Mouse (Mus musculus): Measurements from ENCODE around the gene Mboat2. TPM values are rescaled to one million over a fixed set of nuclear protein-coding genes. Genes with fewer than 3 reads are reported as not detected.

The Mboat2 gene
- polyA plus RNA-seq, 1 experiment from 2014 or later: 49.0 TPM

GRCm38 (mm10) chr12:24933206-24933775, 102.6 kb downstream of the Mboat2 start:
- 84% methylated on average over 1 of the region's 1 CpGs for WGBS
- ATAC-seq (ENCODE audit: insufficient number of reproducible peaks, insufficient read depth, low FRiP score, low read depth): no peak
- no peaks in the 10 kb centered on the region for H3K9me3 ChIP-seq (ENCODE audit: control insufficient read depth, low read depth, low read length)

GRCm38 (mm10) chr12:24933996-24934395, 103.3 kb downstream of the Mboat2 start:
- Histone ChIP-seq H3K9ac (replicated peaks; ENCODE audit: low read depth, low read length) (no peak overlapping the region), H3K27ac (ENCODE audit: low read length) (no peak overlapping the region), H3K27me3 (ENCODE audit: control insufficient read depth, insufficient read depth, low read length) (no peaks in the 10 kb centered on the region), H3K36me3 (ENCODE audit: control insufficient read depth, insufficient read depth, low read length) (no peaks in the 10 kb centered on the region), H3K4me1 (ENCODE audit: control insufficient read depth, insufficient read depth, low read length) (no peaks in the 10 kb centered on the region), H3K4me2 (replicated peaks; ENCODE audit: low read depth, low read length) (no peak overlapping the region), H3K9me3 (ENCODE audit: control insufficient read depth, low read depth, low read length) (no peaks in the 10 kb centered on the region), H3K4me3 (ENCODE audit: low read depth, low read length) (no peak overlapping the region)
- no peak for ATAC-seq (ENCODE audit: insufficient number of reproducible peaks, insufficient read depth, low FRiP score, low read depth)
- WGBS: 83% methylated on average over 3 of the region's 3 CpGs

More at GRCm38 (mm10) chr12:24933206-24933775, 102.6 kb downstream of the Mboat2 start:
- no peaks in the 10 kb centered on the region for H3K27me3 ChIP-seq (ENCODE audit: control insufficient read depth, insufficient read depth, low read length)
- no peaks in the 10 kb centered on the region; the same call in 1 of the 2 replicates for H3K36me3 ChIP-seq (ENCODE audit: control insufficient read depth, insufficient read depth, low read length)
- no peak overlapping the region for H3K27ac ChIP-seq (ENCODE audit: low read length)
- H3K9ac ChIP-seq (replicated peaks; ENCODE audit: low read depth, low read length): no peak overlapping the region
- no peak overlapping the region for H3K4me2 ChIP-seq (replicated peaks; ENCODE audit: low read depth, low read length)
- 0 out of 2 replicates have a peak, but pooled peaks cover 5% of the 10 kb centered on the region for H3K4me1 ChIP-seq (ENCODE audit: control insufficient read depth, insufficient read depth, low read length)
- no peak overlapping the region for H3K4me3 ChIP-seq (ENCODE audit: low read depth, low read length)

- WGBS: 41% methylated on average over 1 of the region's 1 CpGs
- no peak overlapping the region for H3K4me3 ChIP-seq (ENCODE audit: low read depth, low read length)
- no peaks in the 10 kb centered on the region for H3K27me3 ChIP-seq (ENCODE audit: control insufficient read depth, insufficient read depth, low read length)
- H3K9ac ChIP-seq (replicated peaks; ENCODE audit: low read depth, low read length): no peak overlapping the region
- no peak overlapping the region for H3K4me2 ChIP-seq (replicated peaks; ENCODE audit: low read depth, low read length)
- no peak overlapping the region for H3K27ac ChIP-seq (ENCODE audit: low read length)
- peaks cover 5% of the 10 kb centered on the region for H3K36me3 ChIP-seq (ENCODE audit: control insufficient read depth, insufficient read depth, low read length)
- no peaks in the 10 kb centered on the region for H3K9me3 ChIP-seq (ENCODE audit: control insufficient read depth, low read depth, low read length)
- H3K4me1 ChIP-seq (ENCODE audit: control insufficient read depth, insufficient read depth, low read length): no peaks in the 10 kb centered on the region
- ATAC-seq (ENCODE audit: insufficient number of reproducible peaks, insufficient read depth, low FRiP score, low read depth): no peak
Measured at GRCm38 (mm10) chr12:24936281-24936680, 105.6 kb downstream of the Mboat2 start.

- no peak overlapping the region for H3K4me3 ChIP-seq (ENCODE audit: low read depth, low read length)
- H3K27ac ChIP-seq (ENCODE audit: low read length): no peak overlapping the region
- WGBS: 94% methylated on average over 8 of the region's 8 CpGs
- ATAC-seq (ENCODE audit: insufficient number of reproducible peaks, insufficient read depth, low FRiP score, low read depth): no peak
- no peak overlapping the region for H3K4me2 ChIP-seq (replicated peaks; ENCODE audit: low read depth, low read length)
- no peaks in the 10 kb centered on the region for H3K27me3 ChIP-seq (ENCODE audit: control insufficient read depth, insufficient read depth, low read length)
- H3K36me3 ChIP-seq (ENCODE audit: control insufficient read depth, insufficient read depth, low read length): peaks cover 12% of the 10 kb centered on the region
- no peaks in the 10 kb centered on the region for H3K9me3 ChIP-seq (ENCODE audit: control insufficient read depth, low read depth, low read length)
- H3K4me1 ChIP-seq (ENCODE audit: control insufficient read depth, insufficient read depth, low read length): no peaks in the 10 kb centered on the region
- H3K9ac ChIP-seq (replicated peaks; ENCODE audit: low read depth, low read length): no peak overlapping the region
Measured at GRCm38 (mm10) chr12:24939372-24939771, 108.7 kb downstream of the Mboat2 start.

- no peaks in the 10 kb centered on the region for H3K27me3 ChIP-seq (ENCODE audit: control insufficient read depth, insufficient read depth, low read length)
- no peak overlapping the region for H3K9ac ChIP-seq (replicated peaks; ENCODE audit: low read depth, low read length)
- H3K4me2 ChIP-seq (replicated peaks; ENCODE audit: low read depth, low read length): no peak overlapping the region
- 82% methylated on average over 9 of the region's 9 CpGs for WGBS
- no peaks in the 10 kb centered on the region for H3K4me1 ChIP-seq (ENCODE audit: control insufficient read depth, insufficient read depth, low read length)
- H3K36me3 ChIP-seq (ENCODE audit: control insufficient read depth, insufficient read depth, low read length): peaks cover 17% of the 10 kb centered on the region
- no peak overlapping the region for H3K27ac ChIP-seq (ENCODE audit: low read length)
- H3K9me3 ChIP-seq (ENCODE audit: control insufficient read depth, low read depth, low read length): no peaks in the 10 kb centered on the region
- H3K4me3 ChIP-seq (ENCODE audit: low read depth, low read length): no peak overlapping the region
- no peak; the same call in 1 of the 2 replicates for ATAC-seq (ENCODE audit: insufficient number of reproducible peaks, insufficient read depth, low FRiP score, low read depth)
Measured at GRCm38 (mm10) chr12:24942619-24943287, 112.1 kb downstream of the Mboat2 start.

GRCm38 (mm10) chr12:24943427-24943826, 112.7 kb downstream of the Mboat2 start:
- H3K9ac ChIP-seq (replicated peaks; ENCODE audit: low read depth, low read length): no peak overlapping the region
- no peaks in the 10 kb centered on the region for H3K27me3 ChIP-seq (ENCODE audit: control insufficient read depth, insufficient read depth, low read length)
- no peaks in the 10 kb centered on the region for H3K4me1 ChIP-seq (ENCODE audit: control insufficient read depth, insufficient read depth, low read length)
- H3K4me3 ChIP-seq (ENCODE audit: low read depth, low read length): no peak overlapping the region
- 86% methylated on average over 4 of the region's 4 CpGs for WGBS
- H3K9me3 ChIP-seq (ENCODE audit: control insufficient read depth, low read depth, low read length): no peaks in the 10 kb centered on the region
- peaks cover 17% of the 10 kb centered on the region for H3K36me3 ChIP-seq (ENCODE audit: control insufficient read depth, insufficient read depth, low read length)
- no peak overlapping the region for H3K27ac ChIP-seq (ENCODE audit: low read length)
- no peak for ATAC-seq (ENCODE audit: insufficient number of reproducible peaks, insufficient read depth, low FRiP score, low read depth)
- H3K4me2 ChIP-seq (replicated peaks; ENCODE audit: low read depth, low read length): no peak overlapping the region

GRCm38 (mm10) chr12:24944597-24944996, 113.9 kb downstream of the Mboat2 start:
- Histone ChIP-seq H3K9me3 (ENCODE audit: control insufficient read depth, low read depth, low read length) (no peaks in the 10 kb centered on the region), H3K27me3 (ENCODE audit: control insufficient read depth, insufficient read depth, low read length) (no peaks in the 10 kb centered on the region), H3K4me2 (replicated peaks; ENCODE audit: low read depth, low read length) (no peak overlapping the region), H3K4me3 (ENCODE audit: low read depth, low read length) (no peak overlapping the region), H3K27ac (ENCODE audit: low read length) (no peak overlapping the region), H3K4me1 (ENCODE audit: control insufficient read depth, insufficient read depth, low read length) (no peaks in the 10 kb centered on the region), H3K36me3 (ENCODE audit: control insufficient read depth, insufficient read depth, low read length) (peaks cover 17% of the 10 kb centered on the region), H3K9ac (replicated peaks; ENCODE audit: low read depth, low read length) (no peak overlapping the region)
- ATAC-seq (ENCODE audit: insufficient number of reproducible peaks, insufficient read depth, low FRiP score, low read depth): no peak
- WGBS: 86% methylated on average over 7 of the region's 7 CpGs

- ATAC-seq (ENCODE audit: insufficient number of reproducible peaks, insufficient read depth, low FRiP score, low read depth): no peak
- Histone ChIP-seq H3K9me3 (ENCODE audit: control insufficient read depth, low read depth, low read length) (no peaks in the 10 kb centered on the region), H3K27ac (ENCODE audit: low read length) (no peak overlapping the region), H3K4me3 (ENCODE audit: low read depth, low read length) (no peak overlapping the region), H3K27me3 (ENCODE audit: control insufficient read depth, insufficient read depth, low read length) (no peaks in the 10 kb centered on the region), H3K36me3 (ENCODE audit: control insufficient read depth, insufficient read depth, low read length) (peaks cover 14% of the 10 kb centered on the region), H3K4me2 (replicated peaks; ENCODE audit: low read depth, low read length) (no peak overlapping the region), H3K9ac (replicated peaks; ENCODE audit: low read depth, low read length) (no peak overlapping the region), H3K4me1 (ENCODE audit: control insufficient read depth, insufficient read depth, low read length) (no peaks in the 10 kb centered on the region)
- 91% methylated on average over 14 of the region's 14 CpGs for WGBS
Measured at GRCm38 (mm10) chr12:24947065-24947464, 116.4 kb downstream of the Mboat2 start.

Data from stomach, embryonic 14.5 days (tissue).